Mouse (Mus musculus): Measurements from ENCODE around the gene Mmp17. TPM values are rescaled to one million over a fixed set of nuclear protein-coding genes. Genes with fewer than 3 reads are reported as not detected.

Mmp17 gene
- polyA plus RNA-seq (2014; fragmentation: Illumina TruSeq; extraction: RNeasy Lipid Tissue Mini Kit (QIAGEN cat#74804); ENCODE audit: insufficient read depth, low read depth, low replicate concordance) = 0.89 TPM

DNA sequence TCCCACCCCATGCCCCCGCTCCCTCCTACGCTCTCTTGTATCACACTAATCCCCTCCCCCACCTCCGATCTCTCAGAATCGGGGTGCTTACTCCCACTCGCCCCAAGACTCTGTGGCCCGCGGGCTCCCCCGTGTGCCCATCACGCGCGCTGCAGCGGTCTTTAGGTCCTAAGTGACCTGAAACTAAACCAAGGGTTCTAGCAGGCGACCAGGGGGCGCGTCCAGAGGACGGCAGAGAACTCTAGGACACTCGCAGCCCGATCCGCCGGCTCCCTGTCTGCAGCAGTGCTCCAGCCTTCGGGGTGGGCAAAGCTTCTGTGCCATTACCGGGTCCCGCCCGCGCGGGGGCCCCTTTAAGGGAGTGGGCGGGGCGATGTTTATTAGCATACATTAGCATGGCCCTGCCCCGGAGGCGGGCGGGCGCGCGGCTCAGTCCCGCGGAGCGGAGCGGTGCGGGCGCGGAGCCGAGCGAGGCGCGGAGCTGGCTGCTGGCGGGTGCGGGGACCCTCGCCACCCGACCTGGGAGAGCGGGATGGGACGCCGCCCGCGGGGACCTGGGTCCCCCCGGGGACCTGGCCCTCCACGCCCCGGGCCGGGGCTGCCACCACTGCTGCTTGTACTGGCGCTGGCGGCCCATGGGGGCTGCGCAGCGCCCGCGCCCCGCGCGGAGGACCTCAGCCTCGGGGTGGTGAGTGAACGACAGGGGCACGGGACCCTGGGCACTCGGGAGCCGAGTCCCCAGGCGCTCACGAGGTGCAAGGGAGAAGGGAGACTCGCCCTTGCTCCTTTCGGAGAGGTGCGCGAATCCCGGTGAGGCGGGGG lies at the start of gene Mmp17:
Gene Mmp17 (plus strand): TSS at position 409 of the 822 bp plus-strand sequence.

Other genes with a start within 250 kb of the Mmp17 start
- 22.8 TPM for gene Sfswap, start 82.9 kb upstream of the Mmp17 start, polyA plus RNA-seq (2014; fragmentation: Illumina TruSeq; extraction: RNeasy Lipid Tissue Mini Kit (QIAGEN cat#74804); ENCODE audit: insufficient read depth, low read depth, low replicate concordance)
- 1.2 TPM for gene Zfp11, start 85.9 kb downstream of the Mmp17 start, polyA plus RNA-seq (2014; fragmentation: Illumina TruSeq; extraction: RNeasy Lipid Tissue Mini Kit (QIAGEN cat#74804); ENCODE audit: insufficient read depth, low read depth, low replicate concordance)
- gene Sept14, start 124.3 kb downstream of the Mmp17 start, polyA plus RNA-seq (2014; fragmentation: Illumina TruSeq; extraction: RNeasy Lipid Tissue Mini Kit (QIAGEN cat#74804); ENCODE audit: insufficient read depth, low read depth, low replicate concordance) = not detected
- gene Mrps17, start 131.3 kb downstream of the Mmp17 start, polyA plus RNA-seq (2014; fragmentation: Illumina TruSeq; extraction: RNeasy Lipid Tissue Mini Kit (QIAGEN cat#74804); ENCODE audit: insufficient read depth, low read depth, low replicate concordance) = 89.9 TPM
- gene Nipsnap2, start 140.9 kb downstream of the Mmp17 start, polyA plus RNA-seq (2014; fragmentation: Illumina TruSeq; extraction: RNeasy Lipid Tissue Mini Kit (QIAGEN cat#74804); ENCODE audit: insufficient read depth, low read depth, low replicate concordance) = 48.5 TPM
- 8.2 TPM for gene Psph, start 203.3 kb downstream of the Mmp17 start, polyA plus RNA-seq (2014; fragmentation: Illumina TruSeq; extraction: RNeasy Lipid Tissue Mini Kit (QIAGEN cat#74804); ENCODE audit: insufficient read depth, low read depth, low replicate concordance)